Mouse (Mus musculus) urinary bladder, postnatal 14 days (tissue): Measurements from ENCODE around the gene Polq.

Experiments used
- DNase-seq: peaks from one replicate; pipeline ENCODE4 v3.0.0; 2021; ENCODE audit warnings: low spot score

Polq gene

GRCm38 (mm10) chr16:37011061-37011921 lies at the start of gene Polq:
TSS of gene Polq (plus strand) at chr16:37011786.
- peak; percentile 93 for DNase-seq

- no peak for DNase-seq
Measured at GRCm38 (mm10) chr16:36963415-36963814, 48.2 kb upstream of the Polq start.

- DNase-seq: no peak
Measured at GRCm38 (mm10) chr16:36979127-36979526, 32.5 kb upstream of the Polq start.

GRCm38 (mm10) chr16:36983796-36984195 lies 27.8 kb upstream of the Polq start:
- no peak for DNase-seq

- no peak for DNase-seq
Measured at GRCm38 (mm10) chr16:36985636-36986042, 25.9 kb upstream of the Polq start.

- DNase-seq: no peak
Measured at GRCm38 (mm10) chr16:36987399-36987798, 24.2 kb upstream of the Polq start.

GRCm38 (mm10) chr16:36988066-36988465 lies 23.5 kb upstream of the Polq start:
- DNase-seq: no peak

GRCm38 (mm10) chr16:36989493-36989892 lies 22.1 kb upstream of the Polq start:
- DNase-seq: no peak

GRCm38 (mm10) chr16:36989999-36990625 lies 21.5 kb upstream of the Polq start, which contains the start of gene Fbxo40:
TSS of gene Fbxo40 (minus strand) at chr16:36990467.
- no peak for DNase-seq

- DNase-seq: no peak
Measured at GRCm38 (mm10) chr16:36997650-36998049, 13.9 kb upstream of the Polq start.

- no peak for DNase-seq
Measured at GRCm38 (mm10) chr16:36999366-36999972, 12.1 kb upstream of the Polq start.

- DNase-seq: no peak
Measured at GRCm38 (mm10) chr16:37009262-37009661, 2.3 kb upstream of the Polq start.

- DNase-seq: no peak
Measured at GRCm38 (mm10) chr16:37010370-37010769, 1.2 kb upstream of the Polq start.

GRCm38 (mm10) chr16:37011922-37012289 lies 320 bp downstream of the Polq start:
- no peak for DNase-seq

- no peak for DNase-seq
Measured at GRCm38 (mm10) chr16:37012336-37012735, 750 bp downstream of the Polq start.

GRCm38 (mm10) chr16:37027581-37027980 lies 16.0 kb downstream of the Polq start:
- DNase-seq: no peak

GRCm38 (mm10) chr16:37031996-37032395 lies 20.4 kb downstream of the Polq start:
- DNase-seq: no peak

GRCm38 (mm10) chr16:37034751-37035150 lies 23.2 kb downstream of the Polq start:
- no peak for DNase-seq

- DNase-seq: no peak
Measured at GRCm38 (mm10) chr16:37059631-37060030, 48.0 kb downstream of the Polq start.

GRCm38 (mm10) chr16:37061261-37061660 lies 49.7 kb downstream of the Polq start:
- no peak for DNase-seq

- DNase-seq: no peak
Measured at GRCm38 (mm10) chr16:37072354-37072753, 60.8 kb downstream of the Polq start.

- no peak for DNase-seq
Measured at GRCm38 (mm10) chr16:37089648-37090047, 78.1 kb downstream of the Polq start.
